Mouse (Mus musculus) liver, embryonic 15.5 days (tissue): ENCODE data around the gene Olfr656. TPM values are rescaled to one million over a fixed set of nuclear protein-coding genes. Genes with fewer than 3 reads are reported as not detected.

ENCODE experiments used
- polyA plus RNA-seq: library from polyadenylated mRNA; unstranded; fragments of >200 nt; fragmentation: Nextera tagmentation; extraction: Ambion mirVana; gene quantifications from 2 replicates; pipeline ENCODE4 v1.2.1, GENCODE M21; 2015

Gene Olfr656
- polyA plus RNA-seq, 1 experiment from 2014 or later = not detected

Other genes with a start within 250 kb of the Olfr656 start
- gene Trim30b, start 244.1 kb upstream of the Olfr656 start, polyA plus RNA-seq = 0.28 and 0.36 TPM in 2 replicates
- 0.30 and 0.53 TPM in 2 replicates for gene Trim30c, start 213.1 kb upstream of the Olfr656 start, polyA plus RNA-seq
- gene Trim30a, start 148.8 kb upstream of the Olfr656 start, polyA plus RNA-seq = 2.4 and 2.8 TPM in 2 replicates
- gene Trim30d, start 106.1 kb upstream of the Olfr656 start, polyA plus RNA-seq = 0.86 and 1.0 TPM in 2 replicates
- not detected in 2 replicates for gene Olfr651, start 63.8 kb upstream of the Olfr656 start, polyA plus RNA-seq
- gene Olfr652, start 53.1 kb upstream of the Olfr656 start, polyA plus RNA-seq = not detected in 2 replicates
- not detected in 2 replicates for gene Olfr653, start 36.6 kb upstream of the Olfr656 start, polyA plus RNA-seq
- gene Olfr654, start 26.9 kb upstream of the Olfr656 start, polyA plus RNA-seq = not detected in 2 replicates
- gene Olfr655, start 12.2 kb upstream of the Olfr656 start, polyA plus RNA-seq = not detected in 2 replicates
- not detected in 2 replicates for gene Olfr657, start 10.8 kb downstream of the Olfr656 start, polyA plus RNA-seq
- not detected in 2 replicates for gene Olfr658, start 33.4 kb downstream of the Olfr656 start, polyA plus RNA-seq
- gene Olfr659, start 52.8 kb downstream of the Olfr656 start, polyA plus RNA-seq = not detected in 2 replicates
- not detected in 2 replicates for gene Olfr661, start 72.5 kb downstream of the Olfr656 start, polyA plus RNA-seq
- not detected in 2 replicates for gene Usp17le, start 163.5 kb downstream of the Olfr656 start, polyA plus RNA-seq
- gene Usp17lb, start 228.6 kb downstream of the Olfr656 start, polyA plus RNA-seq = not detected in 2 replicates
- not detected in 2 replicates for gene Usp17la, start 243.1 kb downstream of the Olfr656 start, polyA plus RNA-seq